Mouse (Mus musculus) kidney, adult 2 months (tissue): Measurements from ENCODE around the gene Angptl2. TPM values are rescaled to one million over a fixed set of nuclear protein-coding genes. Genes with fewer than 3 reads are reported as not detected.
A peak's percentile ranks its signal among the peaks of the same experiment; 100 is the strongest.

Experiments used
- DNase-seq: peaks from one replicate; pipeline ENCODE4 v3.0.0; 2021
- H3K27ac ChIP-seq: fragments of 200-500 bp; 2 replicates; pipeline ENCODE4 v1.5.1; 2012; ENCODE audit warnings: low read depth, low read length, control low read depth, inconsistent platforms; ENCODE audit not compliant: insufficient read depth
- H3K27me3 ChIP-seq: fragments of 200-500 bp; replicated peaks from 2 replicates; pipeline ENCODE4 v1.6.1; 2012; ENCODE audit warnings: mild to moderate bottlenecking, moderate library complexity, low read length, inconsistent platforms; ENCODE audit not compliant: control insufficient read depth, insufficient read depth
- H3K36me3 ChIP-seq: fragments of 200-500 bp; 2 replicates; pipeline ENCODE4 v1.6.1; 2012; ENCODE audit warnings: mild to moderate bottlenecking, moderate library complexity, low read length, inconsistent platforms; ENCODE audit not compliant: control insufficient read depth, insufficient read depth
- H3K4me1 ChIP-seq: fragments of 200-500 bp; 2 replicates; pipeline ENCODE4 v1.6.1; 2011; ENCODE audit warnings: low read length; ENCODE audit not compliant: control insufficient read depth, insufficient read depth
- H3K4me3 ChIP-seq: fragments of 200-500 bp; 2 replicates; pipeline ENCODE4 v1.5.1; 2011; ENCODE audit warnings: mild to moderate bottlenecking, low read depth, low read length, control low read depth; ENCODE audit not compliant: insufficient read depth
- CTCF ChIP-seq: fragments of 200-500 bp; conservative IDR thresholded peaks from 2 replicates; pipeline ENCODE4 v1.5.1; 2011; ENCODE audit warnings: low read depth, mild to moderate bottlenecking, control low read depth, low read length, moderate library complexity, mixed read lengths; ENCODE audit not compliant: insufficient read depth, insufficient read length
- POLR2A ChIP-seq: fragments of 200-500 bp; IDR thresholded peaks from one replicate; pipeline ENCODE4 v1.6.1; 2011; ENCODE audit warnings: low read depth, low read length, control low read depth
- WGBS: fragments of 180-500 bp; shearing (Covaris S2); methylation state at CpG from one replicate; pipeline ENCODE4 v1.1.7; 2018; 5-methylcytosine and 5-hydroxymethylcytosine counted together
- polyA plus RNA-seq: library from polyadenylated mRNA; depleted of rRNA; stranded (reverse); fragments of >200 nt; gene quantifications from 2 replicates; pipeline ENCODE4 v1.2.3, GENCODE M21; 2012

Gene Angptl2
- polyA plus RNA-seq, 1 experiment: 93.0 TPM

- 63% methylated on average over 10 of the region's 10 CpGs for WGBS
- DNase-seq: peak; percentile 82
- no peak overlapping the region for H3K27ac ChIP-seq
- H3K27me3 ChIP-seq: no peaks in the 10 kb centered on the region
- no peak overlapping the region for H3K4me3 ChIP-seq
- H3K4me1 ChIP-seq: peaks cover 22% of the 10 kb centered on the region
- TF ChIP-seq CTCF (no peak), POLR2A (no peak)
- no peaks in the 10 kb centered on the region for H3K36me3 ChIP-seq
Observed at GRCm38 (mm10) chr2:33220674-33221338, 4.9 kb downstream of the Angptl2 start.

GRCm38 (mm10) chr2:33221339-33221900 lies 5.6 kb downstream of the Angptl2 start:
- DNase-seq: no peak
- TF ChIP-seq CTCF: no peak
- no peak for TF ChIP-seq POLR2A
- Histone ChIP-seq H3K27ac (no peak overlapping the region), H3K36me3 (no peaks in the 10 kb centered on the region), H3K27me3 (no peaks in the 10 kb centered on the region), H3K4me3 (no peak overlapping the region), H3K4me1 (peaks cover 22% of the 10 kb centered on the region)
- 64% methylated on average over 11 of the region's 11 CpGs for WGBS

- WGBS: 41% methylated on average over 6 of the region's 6 CpGs
- Histone ChIP-seq H3K27me3 (no peaks in the 10 kb centered on the region), H3K4me1 (peaks cover 22% of the 10 kb centered on the region), H3K4me3 (no peak overlapping the region), H3K36me3 (no peaks in the 10 kb centered on the region), H3K27ac (no peak overlapping the region)
- DNase-seq: peak; percentile 72
- TF ChIP-seq POLR2A (no peak), CTCF (no peak)
Observed at GRCm38 (mm10) chr2:33222480-33222879, 6.6 kb downstream of the Angptl2 start.

- DNase-seq: no peak
- no peak overlapping the region for H3K4me3 ChIP-seq
- 80% methylated on average over 10 of the region's 10 CpGs for WGBS
- H3K27ac ChIP-seq: no peak overlapping the region
- H3K27me3 ChIP-seq: no peaks in the 10 kb centered on the region
- TF ChIP-seq CTCF: no peak
- no peak for TF ChIP-seq POLR2A
- H3K4me1 ChIP-seq: peaks cover 25% of the 10 kb centered on the region
- no peaks in the 10 kb centered on the region for H3K36me3 ChIP-seq
Observed at GRCm38 (mm10) chr2:33223656-33224358, 7.9 kb downstream of the Angptl2 start.

- H3K27me3 ChIP-seq: no peaks in the 10 kb centered on the region
- peaks cover 28% of the 10 kb centered on the region for H3K4me1 ChIP-seq
- TF ChIP-seq POLR2A: no peak
- TF ChIP-seq CTCF: no peak
- no peak overlapping the region for H3K4me3 ChIP-seq
- DNase-seq: no peak
- no peaks in the 10 kb centered on the region for H3K36me3 ChIP-seq
- 95% methylated on average over 7 of the region's 7 CpGs for WGBS
- no peak overlapping the region for H3K27ac ChIP-seq
Observed at GRCm38 (mm10) chr2:33225921-33226320, 10.1 kb downstream of the Angptl2 start.

GRCm38 (mm10) chr2:33228077-33228476 lies 12.2 kb downstream of the Angptl2 start:
- DNase-seq: no peak
- Histone ChIP-seq H3K4me1 (peaks cover 17% of the 10 kb centered on the region), H3K27me3 (no peaks in the 10 kb centered on the region), H3K4me3 (no peak overlapping the region), H3K36me3 (no peaks in the 10 kb centered on the region), H3K27ac (no peak overlapping the region)
- TF ChIP-seq POLR2A (no peak), CTCF (no peak)
- 88% methylated on average over 11 of the region's 11 CpGs for WGBS

- H3K27me3 ChIP-seq: no peaks in the 10 kb centered on the region
- 74% methylated on average over 15 of the region's 15 CpGs for WGBS
- DNase-seq: peak; percentile 61
- no peak overlapping the region for H3K4me3 ChIP-seq
- peaks cover 21% of the 10 kb centered on the region for H3K4me1 ChIP-seq
- TF ChIP-seq POLR2A (no peak), CTCF (no peak)
- no peak overlapping the region for H3K27ac ChIP-seq
- H3K36me3 ChIP-seq: no peaks in the 10 kb centered on the region
Observed at GRCm38 (mm10) chr2:33228551-33228950, 12.7 kb downstream of the Angptl2 start.
